Mouse (Mus musculus) MEL (cell line): Measurements from ENCODE around the gene Secisbp2.

ENCODE experiments used
- CHD1 ChIP-seq: IDR thresholded peaks from 2 replicates; pipeline ENCODE4 v1.6.1; 2012; ENCODE audit warnings: low read depth, mild to moderate bottlenecking, inconsistent platforms, low read length, improper control_type of control experiment
- CTCF ChIP-seq, 3 experiments: IDR thresholded peaks in 2 of 3; conservative IDR thresholded peaks in 1 of 3; 2 replicates each; pipeline ENCODE4 v1.5.1; 2011 to 2012; ENCODE audit warnings: low read length in 3 of 3, low read depth in 2 of 3, mild to moderate bottlenecking in 2 of 3, improper control_type of control experiment in 1 of 3, inconsistent platforms in 1 of 3, mixed read lengths in 1 of 3, moderate library complexity in 1 of 3; ENCODE audit not compliant: control insufficient read depth in 1 of 3, insufficient read depth in 1 of 3, poor library complexity in 1 of 3, severe bottlenecking in 1 of 3
- ELF1 ChIP-seq: IDR thresholded peaks from 2 replicates; pipeline ENCODE4 v1.6.1; 2014; ENCODE audit warnings: low read depth, mild to moderate bottlenecking, inconsistent platforms, low read length, improper control_type of control experiment, moderate library complexity
- KAT2A ChIP-seq: conservative IDR thresholded peaks from 2 replicates; pipeline ENCODE4 v1.6.1; 2012; ENCODE audit warnings: low read depth, low read length, improper control_type of control experiment, inconsistent platforms
- MAX ChIP-seq: IDR thresholded peaks from 2 replicates; pipeline ENCODE4 v1.6.1; 2011; ENCODE audit warnings: low read length, improper control_type of control experiment
- POLR2A ChIP-seq, 2 experiments: IDR thresholded peaks; 2 replicates each; pipeline ENCODE4 v1.6.1; 2011 to 2012; ENCODE audit warnings: low read length in 2 of 2, mild to moderate bottlenecking in 2 of 2, control low read depth in 1 of 2, improper control_type of control experiment in 1 of 2, low read depth in 1 of 2, moderate library complexity in 1 of 2; ENCODE audit not compliant: control insufficient read depth in 1 of 2, insufficient read depth in 1 of 2, poor library complexity in 1 of 2
- POLR2AphosphoS5 ChIP-seq: IDR thresholded peaks from 2 replicates; pipeline ENCODE4 v1.6.1; 2012; ENCODE audit warnings: low read depth, borderline replicate concordance, mild to moderate bottlenecking, inconsistent platforms, low read length, moderate library complexity, mixed read lengths
- RCOR1 ChIP-seq: IDR thresholded peaks from 2 replicates; pipeline ENCODE4 v1.6.1; 2012; ENCODE audit warnings: low read depth, mild to moderate bottlenecking, inconsistent platforms, low read length, improper control_type of control experiment
- TAL1 ChIP-seq: IDR thresholded peaks from 2 replicates; pipeline ENCODE4 v1.6.1; 2012; ENCODE audit warnings: mild to moderate bottlenecking, inconsistent platforms, low read length, moderate library complexity, mixed read lengths
- TBP ChIP-seq: IDR thresholded peaks from 2 replicates; pipeline ENCODE4 v1.8.0; 2011; ENCODE audit warnings: low read depth, low read length, improper control_type of control experiment
- TCF12 ChIP-seq: IDR thresholded peaks from 2 replicates; pipeline ENCODE4 v1.6.1; 2014; ENCODE audit warnings: low read depth, mild to moderate bottlenecking, inconsistent platforms, low read length, improper control_type of control experiment, moderate library complexity

DNA sequence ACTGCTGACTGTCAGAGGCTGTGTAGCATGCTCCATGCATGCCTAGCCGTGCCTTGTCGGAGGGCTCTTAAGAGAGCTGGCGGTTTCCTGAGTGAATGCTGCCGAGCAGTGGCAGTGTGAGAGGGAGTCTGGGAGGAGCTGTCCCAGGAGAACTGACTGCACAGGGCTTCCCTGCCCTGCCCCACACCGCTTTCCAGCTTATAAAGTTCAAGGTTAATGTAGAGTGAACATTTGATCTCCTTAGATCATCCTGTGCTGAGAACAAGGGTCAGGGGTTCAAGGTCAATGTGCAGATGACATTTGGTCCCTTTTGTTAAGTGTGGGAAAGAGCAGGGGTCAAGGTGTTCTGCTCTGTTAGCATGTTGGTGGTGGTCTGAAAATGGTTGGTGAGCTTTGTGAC is 29.6 kb downstream of the Secisbp2 start:
- TF ChIP-seq MAX, result no peak
- TF ChIP-seq POLR2AphosphoS5, result no peak
- TF ChIP-seq CTCF (IDR thresholded peaks at IDR 0.05 in 2 of 3, conservative IDR thresholded peaks at IDR 0.05 in 1 of 3; ENCODE audit: control insufficient read depth in 1 of 3, insufficient read depth in 1 of 3, low read depth in 2 of 3, low read length in 3 of 3, poor library complexity in 1 of 3, severe bottlenecking in 1 of 3), result no peak
- TF ChIP-seq TCF12, result no peak
- TF ChIP-seq RCOR1, result no peak
- no peak for TF ChIP-seq TBP
- TF ChIP-seq POLR2A (IDR thresholded peaks at IDR 0.05; ENCODE audit: control insufficient read depth in 1 of 2, insufficient read depth in 1 of 2, low read depth in 1 of 2, low read length in 2 of 2, poor library complexity in 1 of 2), result no peak
- no peak for TF ChIP-seq CHD1
- no peak for TF ChIP-seq TAL1
- TF ChIP-seq ELF1, result no peak
- TF ChIP-seq KAT2A, result no peak
